Mouse (Mus musculus): ENCODE measurements around the gene Gtdc1.
A peak's percentile ranks its signal among the peaks of the same experiment; 100 is the strongest.

Gene Gtdc1

GRCm38 (mm10) chr2:44927482-44927811 is at the start of gene Gtdc1:
TSS of gene Gtdc1 (minus strand) at chr2:44927657.
- DNase-seq (ENCODE audit: low read depth, low spot score): no peak

DNA sequence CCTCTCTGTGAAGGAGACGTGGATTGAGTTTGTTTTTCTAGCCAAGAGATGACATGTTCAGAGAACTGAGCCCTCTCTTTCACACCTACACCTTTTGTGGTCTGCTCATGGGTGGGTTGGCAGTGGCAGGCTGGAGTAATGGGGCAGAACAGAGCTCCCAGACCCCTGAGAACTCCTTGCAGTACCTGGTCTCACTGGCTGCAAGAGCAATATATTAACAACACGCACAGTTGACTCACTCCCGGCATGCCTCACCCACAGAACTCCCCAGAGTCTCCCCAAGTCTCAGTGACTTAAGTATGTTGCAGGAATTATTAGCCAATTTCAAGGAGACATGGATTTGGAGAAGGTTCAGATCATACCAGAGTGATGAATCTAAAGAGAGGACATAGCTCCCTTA is 49.6 kb upstream of the Gtdc1 start:
- DNase-seq (ENCODE audit: low read depth, low spot score): no peak

DNA sequence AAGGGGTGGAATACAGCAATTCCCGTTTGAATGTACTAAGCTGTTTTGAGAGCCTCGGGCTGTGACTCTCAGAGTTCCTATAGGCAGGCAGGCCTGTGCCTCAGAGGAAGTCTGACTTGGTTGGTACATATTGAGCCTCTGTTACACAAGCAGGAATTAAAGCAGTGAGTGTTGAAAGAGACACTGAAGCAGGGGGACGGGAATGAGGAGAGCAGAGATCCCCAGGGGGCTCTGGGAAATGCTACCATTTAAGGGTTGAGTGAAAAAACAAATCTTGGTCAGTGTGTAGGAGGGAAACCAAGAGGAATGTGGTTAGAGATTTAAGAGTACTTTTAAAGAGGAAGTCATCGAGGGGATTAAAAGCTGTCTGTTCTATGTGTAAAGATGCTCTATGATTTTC is 49.0 kb upstream of the Gtdc1 start:
- DNase-seq (ENCODE audit: low read depth, low spot score): no peak

DNA sequence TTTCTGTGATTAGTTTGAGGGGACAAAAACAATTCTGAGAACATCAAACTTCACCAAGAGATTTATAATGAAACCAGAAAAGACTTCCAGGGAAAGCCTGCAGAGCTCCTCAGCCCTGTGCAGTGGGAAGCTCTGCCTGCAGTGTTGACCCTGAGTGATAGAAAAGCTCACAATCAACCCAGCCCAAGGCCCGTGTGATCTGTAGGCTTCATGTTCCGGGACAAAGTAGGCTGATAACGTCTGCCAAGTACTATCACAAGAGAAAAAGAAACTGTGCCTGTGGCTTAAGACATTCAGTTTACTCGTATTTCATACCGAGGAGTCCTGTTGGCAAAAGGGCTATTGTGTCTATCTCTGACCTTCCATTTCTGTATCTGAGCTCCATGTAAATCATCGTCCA is 46.4 kb upstream of the Gtdc1 start:
- no peak for DNase-seq (ENCODE audit: low read depth, low spot score)

GRCm38 (mm10) chr2:44970087-44970646 is 42.7 kb upstream of the Gtdc1 start:
- DNase-seq (ENCODE audit: low read depth, low spot score): no peak

DNA sequence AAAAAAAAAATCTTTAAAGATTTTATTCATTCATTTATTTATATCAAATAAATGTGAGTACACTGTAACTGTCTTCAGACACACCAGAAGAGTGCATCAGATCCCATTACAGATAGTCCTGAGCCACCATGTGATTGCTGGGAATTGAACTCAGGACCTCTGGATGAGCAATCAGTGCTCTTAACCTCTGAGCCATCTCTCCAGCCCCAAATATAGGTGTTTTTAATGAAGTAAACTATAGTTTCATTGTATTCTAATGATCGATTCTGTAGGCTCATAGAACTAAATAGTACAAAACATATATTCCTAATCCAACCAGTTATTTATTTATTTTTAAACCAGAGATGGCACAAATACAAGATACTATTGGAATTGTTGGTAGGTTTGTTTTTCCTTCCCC is 42.2 kb upstream of the Gtdc1 start:
- no peak for DNase-seq (ENCODE audit: low read depth, low spot score)

DNA sequence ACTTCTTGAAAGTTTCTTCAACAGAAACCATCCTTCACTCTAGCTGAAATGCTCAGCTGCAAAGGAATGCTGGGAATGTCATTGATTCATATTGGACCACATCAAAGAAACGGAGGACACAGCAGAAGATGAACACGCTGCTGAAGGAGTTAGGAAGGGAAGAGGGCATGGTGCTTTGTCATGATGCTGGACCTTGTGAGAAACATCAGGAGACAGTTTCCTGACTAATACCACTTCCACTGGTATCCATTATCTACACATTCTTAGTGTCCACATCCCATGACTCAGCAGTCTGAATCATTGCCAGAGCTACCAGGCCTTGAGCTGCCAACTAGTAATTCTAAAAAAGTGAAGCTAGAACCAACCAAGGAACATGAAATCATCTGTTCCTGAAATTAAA is 41.8 kb upstream of the Gtdc1 start:
- no peak for DNase-seq (ENCODE audit: low read depth, low spot score)

GRCm38 (mm10) chr2:44965834-44966555 is 38.5 kb upstream of the Gtdc1 start:
- no peak for DNase-seq (ENCODE audit: low read depth, low spot score)

DNA sequence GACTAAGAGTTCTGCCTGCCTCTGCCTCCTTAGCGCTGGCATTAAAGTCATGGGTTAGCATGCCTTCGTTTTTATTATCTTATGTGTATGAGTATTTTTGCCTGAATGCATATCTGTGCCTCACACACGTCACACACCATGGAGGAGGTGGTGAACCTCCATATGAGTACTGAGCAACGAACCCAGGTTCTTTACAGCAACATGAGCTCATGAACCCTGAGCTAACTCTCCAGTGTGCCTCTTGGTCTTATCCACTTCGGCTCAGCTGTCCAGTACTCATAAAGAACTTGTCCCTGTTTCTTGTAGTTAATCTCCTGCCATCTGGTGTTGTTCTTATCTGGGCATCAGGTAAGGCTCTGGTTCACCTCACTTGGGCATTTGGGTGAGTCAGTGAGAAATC is 35.2 kb upstream of the Gtdc1 start:
- DNase-seq (ENCODE audit: low read depth, low spot score): no peak

DNA sequence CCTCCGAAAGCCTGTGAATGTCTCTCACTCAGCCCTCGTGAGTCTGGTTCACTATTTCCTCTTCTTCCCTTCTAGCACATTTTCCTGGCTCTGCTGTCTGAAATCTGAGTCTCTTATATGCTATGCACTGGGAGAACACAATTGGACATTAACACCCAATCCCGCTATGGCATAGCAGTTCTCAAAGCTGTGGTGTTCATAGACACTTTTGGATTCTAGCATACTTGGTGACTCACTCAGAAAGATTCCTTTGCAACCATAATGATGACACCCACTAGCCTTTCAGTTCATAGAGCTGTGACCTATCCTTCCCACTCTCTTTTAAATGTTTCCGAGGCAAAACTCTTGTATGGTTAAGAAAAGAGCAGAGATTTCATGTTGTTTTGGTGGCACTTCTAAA is 33.7 kb upstream of the Gtdc1 start:
- DNase-seq (ENCODE audit: low read depth, low spot score): no peak

- no peak for DNase-seq (ENCODE audit: low read depth, low spot score)
Observed at GRCm38 (mm10) chr2:44960561-44960960, 33.1 kb upstream of the Gtdc1 start.

DNA sequence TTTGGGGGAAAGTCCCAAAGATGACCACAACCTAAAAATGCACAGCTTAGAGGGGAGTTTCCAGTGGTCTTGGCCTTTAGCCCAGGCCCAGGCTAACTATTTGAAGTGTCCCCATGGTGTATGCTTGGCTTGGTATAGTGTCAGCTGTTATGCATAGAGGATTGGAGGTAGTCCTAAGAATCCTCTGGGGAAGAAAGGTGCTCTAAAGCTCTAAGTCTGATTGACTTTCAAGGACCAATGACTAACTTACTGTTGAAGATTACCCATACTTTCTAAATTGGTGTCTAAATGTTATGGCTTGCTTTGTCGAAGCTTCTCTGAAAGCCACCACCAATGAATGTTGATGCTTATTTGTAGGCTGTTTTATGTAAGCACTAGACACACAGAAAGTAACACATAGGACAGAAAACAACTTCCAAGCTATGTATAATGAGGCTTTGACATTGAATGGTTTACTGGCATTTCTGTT is 29.9 kb upstream of the Gtdc1 start:
- DNase-seq (ENCODE audit: low read depth, low spot score): no peak

GRCm38 (mm10) chr2:44956232-44956631 is 28.8 kb upstream of the Gtdc1 start:
- DNase-seq (ENCODE audit: low read depth, low spot score): no peak

GRCm38 (mm10) chr2:44955506-44955905 is 28.0 kb upstream of the Gtdc1 start:
- no peak for DNase-seq (ENCODE audit: low read depth, low spot score)

- no peak for DNase-seq (ENCODE audit: low read depth, low spot score)
Observed at GRCm38 (mm10) chr2:44954180-44954579, 26.7 kb upstream of the Gtdc1 start.

DNA sequence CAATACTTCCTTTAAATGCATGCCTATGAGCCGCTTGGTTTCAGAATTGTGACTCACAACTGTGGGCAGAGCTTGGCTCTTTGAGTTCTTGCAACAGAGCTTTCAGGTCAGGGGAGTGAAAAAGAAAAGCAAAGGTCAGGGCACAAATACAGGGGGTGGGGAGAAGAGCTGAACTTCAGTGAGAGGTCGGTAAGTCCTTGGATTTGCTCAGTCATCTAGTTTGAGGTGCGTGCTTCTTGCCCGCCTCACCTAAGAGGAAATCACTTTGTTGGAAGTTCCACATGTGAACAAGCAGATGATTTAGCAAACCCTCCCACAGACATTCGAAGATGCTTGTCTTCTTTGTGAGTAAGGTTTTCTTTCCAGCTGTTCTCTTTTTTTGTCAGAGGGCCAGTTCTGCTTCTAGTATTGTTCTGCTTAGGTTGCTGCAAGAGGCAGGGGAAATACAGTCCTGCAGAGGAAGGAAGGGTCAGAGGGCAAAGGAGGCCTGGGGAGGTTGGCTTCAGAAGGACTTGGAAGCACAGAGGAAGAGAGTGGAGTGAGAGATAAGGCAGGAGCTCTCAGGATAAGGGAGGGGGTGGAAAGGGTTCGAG is 25.5 kb upstream of the Gtdc1 start:
- no peak for DNase-seq (ENCODE audit: low read depth, low spot score)

- no peak for DNase-seq (ENCODE audit: low read depth, low spot score)
Observed at GRCm38 (mm10) chr2:44951651-44952213, 24.3 kb upstream of the Gtdc1 start.

DNA sequence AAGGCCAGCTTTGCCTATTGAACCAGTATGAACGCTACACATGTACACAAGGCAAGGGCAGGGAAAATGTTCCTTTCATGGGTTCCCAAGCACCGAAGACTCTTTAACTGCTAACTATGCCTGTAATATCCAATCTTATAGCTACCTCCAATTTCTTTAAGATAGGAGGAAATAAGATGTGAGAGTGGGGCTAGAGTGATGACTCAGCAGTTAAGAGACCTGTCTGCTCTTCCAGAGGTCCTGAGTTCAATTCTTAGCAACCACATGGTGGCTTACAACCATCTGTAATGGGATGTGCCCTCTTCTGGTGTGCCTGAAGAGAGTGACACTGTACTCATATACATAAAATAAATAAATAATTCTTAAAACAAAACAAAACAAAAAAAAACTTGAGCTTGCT is 17.2 kb upstream of the Gtdc1 start:
- DNase-seq (ENCODE audit: low read depth, low spot score): no peak

GRCm38 (mm10) chr2:44930951-44931350 is 3.5 kb upstream of the Gtdc1 start:
- no peak for DNase-seq (ENCODE audit: low read depth, low spot score)

DNA sequence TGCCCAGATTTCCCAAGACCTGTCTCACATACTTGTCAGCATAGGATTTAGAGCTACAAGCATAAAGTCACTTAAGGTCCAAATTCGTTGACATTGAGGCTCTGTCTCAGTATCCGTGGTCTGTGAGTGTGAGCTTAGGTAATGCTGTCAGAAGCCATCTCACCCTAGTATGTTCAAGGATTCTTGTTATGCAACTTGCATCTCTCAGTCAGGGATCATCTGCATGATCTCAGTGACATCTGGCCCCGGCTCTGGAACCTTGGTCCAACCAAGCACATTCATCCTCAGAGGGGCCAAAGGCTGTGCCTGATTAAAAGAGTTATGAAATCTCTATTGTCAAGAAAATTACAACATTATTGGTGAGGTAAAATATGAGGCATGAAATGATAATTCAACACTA is 1.2 kb upstream of the Gtdc1 start:
- no peak for DNase-seq (ENCODE audit: low read depth, low spot score)

DNA sequence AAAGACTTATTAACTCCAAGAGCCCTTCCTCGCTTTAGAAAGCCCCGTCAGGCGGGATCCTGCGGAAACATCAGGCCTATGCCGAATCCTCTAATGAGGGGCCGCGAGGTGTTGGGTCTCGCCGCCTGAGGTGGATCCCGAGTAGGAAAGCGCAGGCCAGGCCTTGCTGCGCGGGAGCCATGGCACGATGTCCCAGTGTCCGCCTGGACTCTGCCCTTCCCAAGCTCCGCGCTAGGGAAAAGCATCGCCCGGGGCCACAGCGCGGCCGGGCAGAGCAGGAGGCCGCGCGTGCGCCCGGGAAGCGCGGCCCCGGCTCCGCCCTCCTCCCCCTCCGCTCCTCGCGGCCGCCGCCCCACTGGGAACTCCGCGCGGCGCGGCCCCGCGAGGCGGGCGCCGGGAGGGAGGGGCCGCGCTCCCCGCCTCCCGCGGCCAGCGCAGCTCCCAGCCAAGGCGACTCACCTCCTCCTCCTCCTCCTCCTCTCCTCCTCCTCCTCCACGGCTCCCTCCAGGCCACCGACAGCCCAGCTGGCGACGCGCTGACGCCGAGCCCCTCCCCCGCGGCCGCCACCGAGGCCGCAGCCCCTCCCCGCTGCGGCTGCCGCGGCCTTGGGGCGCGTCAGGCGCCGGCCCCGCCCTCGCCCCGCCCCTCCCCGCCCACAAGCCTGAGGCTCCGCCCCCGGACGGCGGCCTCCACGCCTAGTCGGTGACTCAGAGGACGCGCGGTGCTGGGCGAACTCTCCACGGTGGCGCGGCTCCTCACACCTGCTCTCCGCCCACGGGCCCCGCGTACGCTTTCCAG is 575 bp downstream of the Gtdc1 start:
- DNase-seq (ENCODE audit: low read depth, low spot score): peak; percentile 86

GRCm38 (mm10) chr2:44926167-44926682 is 1.2 kb downstream of the Gtdc1 start:
- no peak for DNase-seq (ENCODE audit: low read depth, low spot score)
